Mouse (Mus musculus) heart, adult 18-20 months (tissue): ENCODE measurements around the gene Hhipl1. TPM values are rescaled to one million over a fixed set of nuclear protein-coding genes. Genes with fewer than 3 reads are reported as not detected.

Experiments
- DNase-seq, 2 experiments: peaks; one replicate each; pipeline ENCODE4 v3.0.0; 2021 to 2022; ENCODE audit warnings: mixed read lengths in 1 of 2
- long read RNA-seq, 2 experiments: library from polyadenylated mRNA; stranded (forward); transcript quantifications; one replicate each; pipeline ENCODE4 v2.0.0; 2021
- total RNA-seq, 2 experiments: library from RNA; stranded (reverse); gene quantifications; 2 replicates each; pipeline ENCODE4 v1.2.3; 2021

Hhipl1 gene
- 1 to 10 TPM; 1.3 to 2.1 TPM for total RNA-seq
- long read RNA-seq, experiment 1, partial matches to known transcripts, result 0 of 1 reads
- long read RNA-seq, experiment 1, other reads (novel, unspliced or antisense), result 1 of 1 reads
- long read RNA-seq, experiment 2, partial matches to known transcripts, result 0 of 1 reads
- long read RNA-seq, experiment 2, other reads (novel, unspliced or antisense), result 1 of 1 reads

DNA sequence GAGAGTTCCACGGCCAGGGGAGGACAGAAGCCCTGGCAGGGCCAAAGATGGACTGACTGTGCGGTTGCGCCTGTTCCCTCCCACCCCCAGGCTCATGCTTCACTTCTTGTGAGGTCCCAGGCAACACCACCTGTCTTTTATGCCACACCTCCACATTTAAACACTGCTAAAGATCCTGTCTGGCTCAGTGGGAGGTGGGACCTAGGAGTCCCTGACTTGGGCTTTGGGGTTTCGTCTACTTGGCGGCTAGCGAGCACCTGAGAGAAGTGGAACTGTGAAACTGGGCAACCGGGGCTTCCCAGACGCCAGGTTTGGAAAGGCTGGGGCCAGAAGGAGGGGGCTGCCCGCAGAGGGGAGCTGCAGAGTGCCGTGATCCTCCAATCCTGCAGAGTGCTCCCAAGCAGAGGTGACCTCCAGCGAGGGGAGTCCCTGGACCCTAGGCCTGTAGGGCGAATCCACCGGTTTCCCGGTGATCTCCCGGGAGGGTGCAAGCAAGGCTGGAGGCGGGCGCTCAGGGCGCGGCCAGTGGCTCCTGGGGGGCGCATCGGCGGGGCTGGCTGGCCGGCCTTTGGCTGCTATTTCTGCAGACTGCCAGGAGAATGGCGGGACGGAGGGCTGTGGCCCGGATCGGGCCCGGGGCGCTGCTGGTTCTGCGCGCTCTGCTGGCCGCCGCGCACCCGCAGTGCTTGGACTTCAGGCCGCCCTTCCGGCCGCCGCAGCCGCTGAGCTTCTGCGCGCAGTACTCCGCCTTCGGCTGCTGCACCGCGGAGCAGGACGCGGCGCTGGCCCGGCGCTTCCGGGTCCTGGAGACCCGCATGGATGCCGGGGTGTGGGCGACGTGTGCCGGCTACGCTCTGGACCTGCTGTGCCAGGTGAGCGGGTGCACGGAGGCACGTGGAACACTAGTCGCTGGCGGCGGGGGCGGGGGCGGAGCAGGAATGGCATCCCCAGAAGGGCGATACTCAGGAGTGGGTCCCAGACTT lies at the start of gene Hhipl1:
Gene Hhipl1 (plus strand): TSS at position 459 of the 983 bp plus-strand sequence.
- DNase-seq, result peak; percentile 65 to 66

DNA sequence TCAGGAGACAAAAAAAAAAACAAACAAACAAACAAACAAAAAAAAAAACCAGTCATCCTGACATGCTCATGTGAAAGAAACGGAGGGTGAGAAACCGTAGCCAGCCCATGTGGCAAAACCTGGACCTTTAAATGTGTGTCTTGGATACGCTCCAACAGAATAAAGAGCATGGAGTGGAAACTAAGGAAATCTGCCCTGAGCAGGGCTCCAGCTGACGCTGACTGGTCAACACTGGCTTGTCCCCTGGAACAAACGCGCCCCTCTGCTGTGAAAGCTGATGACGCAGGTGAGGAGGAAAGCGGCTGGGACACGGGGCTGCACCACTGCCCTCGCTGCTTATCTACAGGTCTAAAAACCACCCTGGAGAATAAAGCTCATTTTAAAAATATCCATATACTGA lies 49.3 kb upstream of the Hhipl1 start:
- no peak for DNase-seq

DNA sequence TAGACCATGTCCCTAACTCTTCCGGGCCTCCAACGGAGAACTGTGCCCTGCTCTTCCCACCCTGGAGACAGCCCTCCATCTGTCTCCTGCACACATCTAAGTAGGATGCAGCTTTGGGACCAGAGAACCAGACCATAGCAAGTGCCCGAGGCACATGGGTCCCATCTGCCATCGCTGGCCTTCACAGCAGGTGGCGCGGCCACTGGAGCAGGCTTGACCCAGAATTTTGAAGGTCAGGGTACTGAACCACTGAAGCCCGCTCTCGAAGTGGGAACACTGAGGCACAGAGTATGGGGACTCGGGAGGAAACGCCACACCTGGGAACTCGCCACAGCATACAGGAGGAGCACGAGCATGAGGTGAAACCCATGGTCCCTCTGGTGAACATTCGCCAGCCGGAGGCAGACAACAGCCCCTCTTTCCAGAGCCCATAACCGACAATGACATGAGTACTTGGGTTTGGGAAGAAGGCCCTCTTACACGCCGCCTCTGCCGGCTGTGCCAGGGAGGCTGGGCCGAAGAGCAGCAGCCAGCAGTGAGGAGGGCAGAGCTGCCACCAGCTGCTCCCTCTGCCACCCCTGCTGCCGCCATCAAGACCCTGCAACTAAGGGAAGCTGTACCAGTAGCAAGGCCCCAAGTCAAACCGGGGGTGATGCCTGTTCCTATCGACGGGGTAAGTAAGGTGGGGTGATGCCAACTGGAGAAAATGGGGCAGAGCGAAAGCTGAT lies 46.6 kb upstream of the Hhipl1 start:
- DNase-seq, result no peak

DNA sequence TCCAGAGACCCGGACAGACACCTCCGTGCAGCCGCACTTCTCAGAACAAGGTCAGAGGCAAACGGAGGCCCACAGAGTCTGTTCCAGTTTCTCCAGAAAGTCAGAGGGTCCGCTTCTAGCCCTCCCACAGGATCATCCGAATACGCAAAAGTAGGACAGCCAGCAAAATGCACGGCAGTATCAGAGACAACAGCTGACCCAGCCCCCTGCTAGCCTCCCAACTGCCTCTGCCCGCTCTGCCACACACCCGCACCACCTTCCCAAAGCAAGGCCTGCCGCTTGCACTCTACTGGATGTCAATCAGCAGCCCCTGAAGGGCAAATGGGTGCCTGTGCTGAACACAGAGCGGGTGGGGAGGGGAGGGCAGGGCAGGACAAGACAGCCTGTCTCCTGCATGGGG lies 45.1 kb upstream of the Hhipl1 start:
- no peak for DNase-seq

DNA sequence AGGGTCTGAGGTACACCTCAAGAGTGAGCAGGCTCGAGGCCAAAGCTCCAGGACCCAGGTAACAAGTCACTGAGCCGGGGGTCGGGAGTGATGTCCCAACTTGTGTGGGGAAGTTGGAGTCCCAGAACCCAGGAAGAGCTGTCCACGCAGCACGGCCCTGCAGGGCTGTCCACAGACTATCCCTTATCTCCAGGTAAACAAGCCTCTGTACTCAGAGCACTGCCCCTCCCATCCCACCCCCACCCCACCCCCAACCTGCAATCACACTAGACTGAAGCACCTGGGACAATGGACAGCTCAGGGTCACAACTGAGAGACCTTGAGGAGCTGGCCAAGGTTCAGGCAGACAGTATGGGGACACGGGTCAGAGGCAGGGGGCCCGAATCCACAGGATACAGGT lies 41.2 kb upstream of the Hhipl1 start:
- DNase-seq, result no peak

DNA sequence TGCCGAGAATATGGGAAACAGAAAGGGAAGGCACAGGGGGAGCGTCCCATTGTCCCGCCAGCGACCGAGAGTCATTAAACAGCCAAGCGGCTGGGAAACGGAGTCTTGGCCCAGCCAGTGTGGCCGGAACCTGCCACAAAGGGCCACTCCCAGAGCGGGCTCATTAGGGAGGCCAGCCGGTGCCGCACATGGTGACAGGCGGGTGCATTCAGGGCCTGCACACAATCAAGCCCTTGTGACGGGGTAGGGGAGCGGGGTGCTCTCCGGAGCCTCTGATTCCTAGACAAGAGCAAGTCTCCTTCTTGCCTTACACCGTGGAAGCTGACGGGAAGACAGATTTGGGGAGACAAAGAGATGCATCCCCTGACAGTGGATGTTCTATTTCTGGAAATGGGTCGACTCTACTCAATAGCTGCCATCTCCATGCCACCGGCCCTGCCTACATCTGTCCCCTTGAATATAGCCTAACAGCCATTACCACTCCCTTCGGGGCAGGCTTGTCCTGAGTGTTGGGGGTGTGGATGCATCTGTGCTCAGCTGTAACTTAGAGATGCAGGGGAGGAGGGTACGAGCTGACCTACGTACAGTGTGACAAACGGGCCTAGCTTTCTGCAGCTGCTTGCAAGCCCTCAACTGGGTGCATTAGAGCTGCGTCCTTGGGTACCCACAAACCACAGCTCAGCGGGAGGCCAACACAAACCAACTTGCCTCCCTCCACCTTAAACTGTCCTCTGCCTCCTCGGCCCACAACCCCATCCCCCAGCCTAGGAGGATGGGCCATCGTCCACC lies 40.0 kb upstream of the Hhipl1 start:
- DNase-seq, result peak; percentile 57 to 79

DNA sequence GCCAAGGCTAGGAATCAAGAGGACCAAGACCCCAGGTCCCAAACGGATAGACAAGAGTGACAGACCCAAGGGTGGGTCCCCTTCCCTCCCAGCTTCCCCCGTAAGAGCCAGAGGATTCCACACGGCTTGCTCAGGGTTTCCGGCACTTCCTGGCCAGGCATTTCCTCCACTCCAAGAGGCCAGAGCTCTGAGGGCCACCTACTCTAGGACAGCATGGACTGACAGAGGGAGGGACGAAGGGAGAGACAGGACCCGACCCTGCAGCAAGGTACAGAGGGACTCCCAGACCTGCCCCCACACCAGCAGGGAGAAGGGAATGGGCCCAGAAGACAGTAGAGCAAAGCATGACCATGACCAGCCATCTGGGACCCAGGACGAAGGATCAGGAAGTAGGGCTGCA lies 38.4 kb upstream of the Hhipl1 start:
- peak in 1 of 2 experiments; percentile 80 for DNase-seq

DNA sequence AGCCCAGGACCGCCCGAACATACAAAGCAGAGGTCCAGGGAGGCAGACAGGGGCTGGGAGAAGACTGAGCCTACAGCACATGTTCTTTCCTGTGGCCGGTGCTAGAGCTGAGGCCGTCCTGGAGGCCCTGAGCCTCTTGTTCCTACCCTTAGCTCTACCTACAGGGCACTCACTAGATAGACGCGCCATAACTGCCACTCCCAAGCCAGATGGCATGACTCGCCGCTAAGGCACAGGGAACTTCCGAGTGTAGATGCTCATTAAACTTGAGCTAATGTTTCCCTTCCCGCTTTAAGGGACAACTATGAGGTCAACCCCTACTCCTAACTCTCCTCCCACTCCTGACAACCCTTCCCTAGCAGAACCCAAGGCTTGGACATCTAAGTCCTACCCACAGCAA lies 37.1 kb upstream of the Hhipl1 start:
- no peak for DNase-seq

DNA sequence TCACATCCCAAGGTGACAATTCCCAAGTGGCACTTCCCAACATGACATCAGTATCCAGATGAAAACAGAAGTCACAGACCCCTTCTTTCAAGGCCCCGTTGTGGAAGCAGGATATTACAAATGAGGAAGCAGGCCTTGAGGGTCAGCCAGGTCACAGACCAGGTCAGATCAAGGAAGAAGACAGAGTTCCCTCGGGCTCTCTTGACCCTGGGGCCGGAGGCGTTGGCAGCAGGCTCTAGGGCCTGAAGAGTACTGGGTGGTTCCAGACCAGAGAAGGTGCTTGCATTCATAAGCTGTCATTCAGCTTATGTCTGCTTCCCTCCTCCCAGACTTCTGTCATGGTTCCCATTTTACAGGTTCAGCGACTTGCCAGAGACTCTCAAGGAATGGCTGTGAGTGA lies 36.4 kb upstream of the Hhipl1 start:
- no peak for DNase-seq

DNA sequence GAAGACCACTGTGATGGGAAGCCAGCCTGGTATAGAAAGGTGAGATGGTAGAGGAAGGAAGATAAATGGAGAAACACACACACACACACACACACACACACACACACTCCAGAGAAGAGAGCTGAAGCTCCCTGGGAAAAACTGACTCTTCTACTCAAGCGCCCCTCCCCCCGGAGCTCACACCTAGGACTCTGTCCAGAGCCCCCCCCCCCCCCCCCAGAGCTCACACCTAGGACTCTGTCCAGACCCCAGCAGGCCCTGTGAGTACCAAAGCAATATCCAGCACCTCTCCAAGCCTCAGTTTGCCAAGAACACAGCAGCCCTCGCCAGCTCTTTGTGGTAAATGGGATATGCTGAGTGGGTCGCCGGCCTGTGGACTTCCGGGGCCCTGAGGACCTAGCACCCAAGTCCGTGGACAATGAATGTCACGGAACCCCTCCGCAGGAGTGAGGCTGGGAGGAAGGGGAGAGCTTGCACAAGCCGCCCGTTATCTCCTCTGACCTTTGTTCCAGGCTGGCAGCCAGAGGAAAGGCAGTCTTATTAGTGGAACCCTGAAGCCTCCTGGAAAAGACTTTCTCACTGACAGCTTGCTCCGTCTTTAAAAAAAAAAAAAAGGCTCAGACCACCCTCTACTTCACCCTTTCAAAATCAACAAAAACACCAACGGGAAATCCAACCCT lies 35.7 kb upstream of the Hhipl1 start:
- peak; percentile 70 to 77 for DNase-seq

DNA sequence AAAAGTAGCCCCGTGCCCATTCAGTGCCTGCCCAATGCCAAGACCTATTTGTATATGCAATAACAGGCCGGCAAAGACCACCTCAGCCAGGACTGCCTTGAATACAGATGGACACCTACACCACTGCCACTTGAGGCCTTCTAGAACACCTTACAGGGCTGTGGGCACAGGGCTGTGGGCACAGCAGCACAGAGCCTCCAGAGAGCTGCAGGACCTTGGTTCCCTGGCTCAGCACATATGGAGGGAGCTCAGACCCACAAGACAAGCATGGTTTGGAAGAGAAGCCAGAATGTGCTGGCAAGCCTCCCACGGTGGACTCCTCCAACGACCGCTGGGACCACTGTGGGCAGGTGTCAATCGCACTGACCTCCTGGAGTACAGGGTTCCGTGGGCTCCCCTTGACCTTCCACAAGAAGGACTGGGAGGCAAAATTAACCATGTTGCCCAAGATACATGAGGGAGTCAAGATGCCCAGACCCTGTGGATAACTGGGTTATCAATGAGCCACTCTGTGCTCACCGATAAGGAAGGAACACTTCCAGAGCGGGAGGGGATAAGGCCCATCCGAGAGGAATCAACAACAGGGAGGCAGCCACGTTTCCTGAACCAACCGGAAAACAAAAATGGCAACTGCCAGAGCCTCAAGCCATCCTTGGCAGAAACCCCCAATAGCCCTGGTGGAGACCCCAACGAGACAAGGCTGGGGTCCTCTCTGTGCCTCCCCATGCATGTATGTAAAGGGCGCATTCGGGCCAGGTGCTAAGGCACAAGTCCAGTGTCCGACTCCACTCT lies 34.5 kb upstream of the Hhipl1 start:
- no peak for DNase-seq

DNA sequence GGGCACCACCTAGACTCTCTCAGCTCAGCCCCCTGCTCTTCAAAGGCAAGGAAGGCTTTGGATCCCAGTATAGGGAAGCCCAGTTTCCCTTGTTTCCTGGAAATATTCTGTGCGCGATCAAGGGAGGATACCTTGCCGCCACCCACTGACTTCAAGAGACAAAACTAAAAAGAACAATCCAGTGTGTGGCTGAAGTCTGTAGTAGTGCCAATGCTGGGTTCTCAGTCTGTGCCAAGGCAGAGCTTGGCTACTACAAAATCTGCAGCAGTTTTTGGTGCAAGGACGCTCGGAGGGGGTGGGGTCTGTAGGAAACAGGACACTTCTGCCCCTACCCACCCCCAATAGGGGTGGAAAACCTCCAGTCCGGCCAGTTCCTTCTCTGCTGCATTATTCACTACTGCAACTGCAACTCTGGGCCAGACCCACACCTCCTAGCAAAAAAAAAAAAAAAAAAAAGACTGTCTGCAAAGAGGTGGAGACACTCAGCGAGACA lies 33.9 kb upstream of the Hhipl1 start:
- DNase-seq, result no peak

DNA sequence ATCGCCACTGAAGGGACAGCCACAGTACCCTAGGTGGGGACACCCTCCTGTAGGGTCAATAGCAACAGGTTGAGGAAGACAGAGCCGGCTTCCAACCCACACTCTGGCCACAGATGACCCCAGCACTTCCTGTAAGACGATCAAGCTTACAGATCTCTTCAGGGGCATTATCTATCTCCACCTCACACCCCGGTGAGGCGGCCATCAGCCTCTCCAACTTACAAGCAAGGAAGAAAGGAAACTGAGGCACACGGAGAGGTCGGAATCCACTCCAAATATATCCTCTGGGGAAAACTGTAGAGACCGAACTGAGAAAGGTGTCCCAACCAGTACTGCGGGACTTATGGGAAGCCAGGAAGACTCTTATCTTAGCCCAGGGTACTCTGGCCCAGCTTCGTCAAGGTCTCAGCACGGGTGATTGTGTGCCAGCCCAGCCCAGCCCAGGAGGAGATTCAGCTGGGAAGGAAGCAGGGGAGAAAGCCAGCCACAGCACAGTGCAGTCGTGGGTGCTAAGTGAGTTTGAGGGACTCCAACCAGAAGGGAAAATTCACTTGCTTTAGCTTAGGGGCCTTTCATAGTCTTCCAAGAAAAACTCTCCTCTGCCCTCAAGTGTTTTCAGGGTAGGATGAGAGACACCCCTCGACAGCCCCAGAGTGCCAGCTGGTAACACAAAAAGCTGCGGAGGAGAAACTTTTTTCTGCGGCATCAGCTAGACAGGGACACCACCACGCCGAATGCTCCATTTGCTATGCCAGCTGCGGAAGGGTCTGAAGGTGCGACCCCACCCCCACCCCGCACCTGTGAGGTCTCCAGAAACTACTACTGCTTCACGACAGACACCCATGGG lies 32.4 kb upstream of the Hhipl1 start:
- no peak for DNase-seq

DNA sequence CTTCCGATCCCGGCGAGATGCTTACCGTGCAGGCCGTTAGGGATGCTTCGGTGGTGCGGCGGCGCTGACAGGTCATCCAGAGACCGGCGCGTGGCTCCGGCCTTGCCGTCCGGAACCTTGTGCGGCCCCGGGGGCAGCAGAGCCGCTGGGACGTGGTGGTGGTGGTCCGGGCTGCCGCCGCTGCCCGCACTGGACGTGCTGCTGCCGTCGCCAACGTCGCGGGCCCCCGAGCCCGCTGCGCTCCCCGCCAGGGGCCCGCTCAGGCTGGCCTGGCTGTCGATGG lies 31.8 kb upstream of the Hhipl1 start:
- DNase-seq, result no peak

DNA sequence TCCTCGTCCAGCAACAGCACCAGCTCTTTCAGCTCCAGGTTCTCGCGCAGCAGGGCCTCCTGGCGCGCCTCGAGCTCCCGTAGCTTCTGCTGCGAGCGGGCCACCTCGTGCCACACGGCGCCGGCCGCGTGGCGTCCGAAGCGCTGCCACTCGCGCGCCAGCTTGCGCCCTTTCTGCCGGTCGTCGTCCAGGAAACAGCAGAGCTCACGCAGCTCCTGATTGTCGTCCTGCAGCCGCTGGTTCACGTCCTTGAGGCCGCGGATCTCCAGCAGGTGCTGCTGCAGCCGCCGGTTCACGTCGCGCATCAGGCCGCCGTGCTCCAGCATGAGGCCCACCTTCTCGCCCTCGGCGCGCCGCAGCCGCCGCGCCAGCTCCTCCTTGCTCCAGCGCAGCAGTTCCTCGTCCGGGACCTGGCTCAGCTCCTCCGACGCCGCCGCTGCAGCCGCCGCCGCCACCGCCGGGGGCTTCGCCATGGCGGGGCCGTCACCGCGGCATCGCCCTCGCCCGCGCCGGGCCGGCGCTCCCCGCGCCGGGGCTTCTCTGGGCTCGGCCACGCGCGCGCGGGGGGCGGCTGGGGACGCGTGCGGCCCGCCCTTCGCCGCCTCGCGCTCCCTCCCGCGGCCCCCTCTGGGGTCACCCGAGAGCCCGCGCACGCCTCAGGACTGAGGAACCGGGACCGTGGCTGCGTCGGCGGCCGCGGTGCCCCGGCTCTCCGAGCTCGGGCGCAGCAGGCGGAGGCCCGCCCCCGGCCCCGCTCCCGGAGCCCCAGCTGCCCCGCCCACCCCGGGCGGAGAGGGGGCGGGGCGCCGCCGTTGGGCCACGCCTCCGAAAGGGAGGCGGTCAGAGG lies 31.2 kb upstream of the Hhipl1 start, which contains the start of gene Ccdc85c:
Gene Ccdc85c (minus strand): TSS at position 765 of the 847 bp plus-strand sequence.
- peak in 1 of 2 experiments; percentile 60 for DNase-seq

DNA sequence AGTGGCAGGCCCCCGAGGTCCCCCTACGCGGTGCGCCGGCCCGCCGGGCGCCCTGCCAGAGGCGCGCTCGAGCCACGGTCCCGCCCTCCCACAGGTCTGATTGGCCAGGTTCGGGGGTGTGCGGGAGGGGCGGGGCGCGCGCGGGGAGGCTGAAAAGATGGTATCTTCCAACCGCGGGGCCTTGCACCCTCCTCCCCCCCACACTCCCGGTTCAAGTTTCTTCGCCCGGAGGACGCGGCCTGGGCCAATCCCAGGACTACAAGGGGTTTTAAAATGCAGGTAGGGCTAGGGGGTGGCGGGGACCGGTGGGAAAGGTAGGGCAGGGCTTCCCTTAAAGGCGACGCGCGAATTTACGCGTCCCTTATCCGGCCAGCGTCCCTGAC lies 30.6 kb upstream of the Hhipl1 start:
- DNase-seq, result peak; percentile 97 to 98

DNA sequence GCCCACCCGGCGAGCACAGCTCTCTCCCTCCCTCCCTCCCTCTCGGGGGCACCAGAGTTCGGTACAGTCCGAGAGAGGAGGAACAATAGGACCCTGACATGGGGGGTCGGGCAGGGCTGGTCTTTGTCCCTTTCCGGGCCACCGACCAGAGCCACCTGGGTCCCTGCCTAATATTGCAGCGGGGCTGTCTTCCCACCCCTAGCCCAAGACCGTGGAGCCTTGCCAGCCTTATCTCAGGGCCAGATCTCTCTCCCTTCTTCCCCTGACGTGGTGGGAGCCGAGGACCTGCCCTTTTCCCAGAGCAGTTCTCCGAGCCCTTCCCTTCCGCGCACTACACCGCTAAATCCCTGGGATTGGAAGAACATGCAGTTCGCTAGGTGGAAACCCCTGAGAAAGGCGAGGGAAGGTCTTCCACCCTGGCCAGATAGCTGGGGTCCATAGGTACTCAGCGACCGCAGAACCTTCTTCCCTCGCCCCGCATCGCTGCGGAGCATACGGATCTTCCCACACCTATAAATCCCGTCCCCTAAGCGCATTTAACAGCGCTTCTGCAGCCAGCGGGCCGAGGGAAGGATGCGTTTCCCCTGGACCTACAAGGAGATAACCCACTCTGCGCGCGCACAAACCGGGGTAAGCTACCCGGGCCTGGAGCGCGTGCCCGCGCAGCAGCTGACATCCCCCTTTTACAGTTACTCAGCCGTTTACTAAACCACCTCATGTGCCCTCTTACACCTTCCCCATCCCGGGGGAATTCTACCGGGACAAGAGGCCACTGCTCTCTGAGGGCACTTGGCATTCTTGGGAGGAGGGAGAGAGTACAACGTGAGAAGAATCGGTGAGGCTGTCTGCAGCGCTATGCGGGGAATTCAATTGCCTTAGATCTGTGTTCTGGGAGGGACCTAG lies 29.9 kb upstream of the Hhipl1 start:
- DNase-seq, result peak; percentile 33 to 57
